Mouse (Mus musculus) liver, postnatal 0 days (tissue): ENCODE measurements at regions not wholly inside any gene's neighbourhood (a gene's known extent, or its start where the extent isn't known, plus 50 kb on each side); places are given as distances from the start of the nearest gene placed in this dataset.

Experiments
- CTCF ChIP-seq: sonication (generic); IDR thresholded peaks from 2 replicates; pipeline ENCODE4 v1.5.1; 2016; ENCODE audit warnings: antibody characterized with exemption, low read depth
- EP300 ChIP-seq: IDR thresholded peaks from 2 replicates; pipeline ENCODE4 v1.6.1; 2016; ENCODE audit warnings: antibody characterized with exemption, low read depth, mild to moderate bottlenecking

GRCm38 (mm10) chr1:166812072-166812461 lies 130.4 kb upstream of the Fmo9 start:
- peak; percentile 57 for TF ChIP-seq EP300
- TF ChIP-seq CTCF = no peak
